Mouse (Mus musculus) forebrain, embryonic 12.5 days (tissue): ENCODE measurements around the gene Manbal. TPM values are rescaled to one million over a fixed set of nuclear protein-coding genes. Genes with fewer than 3 reads are reported as not detected.

Source experiments
- ATAC-seq: fragments of 200-750 bp; cut with Nextera tagmentation; 2 replicates; pipeline ENCODE4 v1.8.0; 2017; ENCODE audit warnings: moderate TSS enrichment; ENCODE audit not compliant: low FRiP score
- H3K27ac ChIP-seq: fragments of 300-500 bp; sonication (generic); 2 replicates; pipeline ENCODE4 v1.5.1; 2016; ENCODE audit warnings: mild to moderate bottlenecking
- H3K27me3 ChIP-seq: fragments of 300-500 bp; sonication (generic); 2 replicates; pipeline ENCODE4 v1.6.1; 2016; ENCODE audit warnings: mild to moderate bottlenecking
- H3K36me3 ChIP-seq: fragments of 300-500 bp; sonication (generic); replicated peaks from 2 replicates; pipeline ENCODE4 v1.6.1; 2016; ENCODE audit warnings: mild to moderate bottlenecking
- H3K4me1 ChIP-seq: fragments of 300-500 bp; sonication (generic); 2 replicates; pipeline ENCODE4 v1.6.1; 2016
- H3K4me2 ChIP-seq: fragments of 300-500 bp; sonication (generic); 2 replicates; pipeline ENCODE4 v1.6.1; 2016; ENCODE audit warnings: mild to moderate bottlenecking, moderate library complexity
- H3K4me3 ChIP-seq: fragments of 300-500 bp; sonication (generic); replicated peaks from 2 replicates; pipeline ENCODE4 v1.5.1; 2016; ENCODE audit warnings: mild to moderate bottlenecking
- H3K9ac ChIP-seq: fragments of 300-500 bp; sonication (generic); 2 replicates; pipeline ENCODE4 v1.6.1; 2016; ENCODE audit warnings: mild to moderate bottlenecking
- H3K9me3 ChIP-seq: fragments of 300-500 bp; sonication (generic); 2 replicates; pipeline ENCODE4 v1.6.1; 2016
- WGBS: fragments of 180-500 bp; shearing (Covaris S2); methylation state at CpG from one replicate; pipeline ENCODE4 v1.1.7; 2016; 5-methylcytosine and 5-hydroxymethylcytosine counted together
- polyA plus RNA-seq: library from polyadenylated mRNA; unstranded; fragments of >200 nt; fragmentation: Nextera tagmentation; extraction: Ambion mirVana; gene quantifications from 2 replicates; pipeline ENCODE4 v1.2.1, GENCODE M21; 2016

The Manbal gene
- polyA plus RNA-seq, 1 experiment from 2014 or later, result 69.4 TPM

GRCm38 (mm10) chr2:157397376-157397775, 30.0 kb downstream of the Manbal start:
- ATAC-seq, result no peak
- Histone ChIP-seq H3K4me2 (no peak overlapping the region), H3K9ac (no peak overlapping the region), H3K27me3 (no peaks in the 10 kb centered on the region), H3K9me3 (peaks cover 6% of the 10 kb centered on the region; the same call in 1 of the 2 replicates), H3K36me3 (peaks cover 35% of the 10 kb centered on the region), H3K4me3 (no peak overlapping the region), H3K27ac (no peak overlapping the region), H3K4me1 (no peaks in the 10 kb centered on the region)
- 80% methylated on average over 4 of the region's 4 CpGs for WGBS

GRCm38 (mm10) chr2:157398539-157398938, 31.1 kb downstream of the Manbal start:
- H3K9ac ChIP-seq, result no peak overlapping the region
- 96% methylated on average over 4 of the region's 4 CpGs for WGBS
- no peaks in the 10 kb centered on the region for H3K4me1 ChIP-seq
- H3K9me3 ChIP-seq, result peaks cover 6% of the 10 kb centered on the region; the same call in 1 of the 2 replicates
- H3K27ac ChIP-seq, result no peak overlapping the region
- no peak overlapping the region for H3K4me2 ChIP-seq
- no peak overlapping the region for H3K4me3 ChIP-seq
- no peaks in the 10 kb centered on the region for H3K27me3 ChIP-seq
- peaks cover 35% of the 10 kb centered on the region for H3K36me3 ChIP-seq
- no peak for ATAC-seq

- ATAC-seq, result no peak
- Histone ChIP-seq H3K9me3 (peaks cover 6% of the 10 kb centered on the region; the same call in 1 of the 2 replicates), H3K4me3 (no peak overlapping the region)
Measured at GRCm38 (mm10) chr2:157399797-157400196, 32.4 kb downstream of the Manbal start.

GRCm38 (mm10) chr2:157400491-157400890, 33.1 kb downstream of the Manbal start:
- no peak overlapping the region for H3K27ac ChIP-seq
- 93% methylated on average over 6 of the region's 6 CpGs for WGBS
- no peaks in the 10 kb centered on the region for H3K27me3 ChIP-seq
- no peak overlapping the region for H3K4me3 ChIP-seq
- no peak for ATAC-seq
- H3K4me2 ChIP-seq, result no peak overlapping the region
- H3K4me1 ChIP-seq, result no peaks in the 10 kb centered on the region
- no peak overlapping the region for H3K9ac ChIP-seq
- peaks cover 6% of the 10 kb centered on the region; the same call in 1 of the 2 replicates for H3K9me3 ChIP-seq
- peaks cover 33% of the 10 kb centered on the region for H3K36me3 ChIP-seq

More at GRCm38 (mm10) chr2:157399797-157400196, 32.4 kb downstream of the Manbal start:
- peaks cover 35% of the 10 kb centered on the region for H3K36me3 ChIP-seq
- no peak overlapping the region for H3K4me2 ChIP-seq
- no peak overlapping the region for H3K9ac ChIP-seq
- H3K4me1 ChIP-seq, result no peaks in the 10 kb centered on the region
- 84% methylated on average over 10 of the region's 10 CpGs for WGBS
- no peak overlapping the region for H3K27ac ChIP-seq
- no peaks in the 10 kb centered on the region for H3K27me3 ChIP-seq

GRCm38 (mm10) chr2:157401261-157401660, 33.9 kb downstream of the Manbal start:
- no peaks in the 10 kb centered on the region for H3K27me3 ChIP-seq
- no peak overlapping the region for H3K9ac ChIP-seq
- no peak overlapping the region for H3K4me2 ChIP-seq
- H3K9me3 ChIP-seq, result peaks cover 6% of the 10 kb centered on the region; the same call in 1 of the 2 replicates
- H3K27ac ChIP-seq, result no peak overlapping the region
- H3K36me3 ChIP-seq, result peaks cover 25% of the 10 kb centered on the region
- ATAC-seq, result no peak
- WGBS, result 98% methylated on average over 2 of the region's 2 CpGs
- H3K4me3 ChIP-seq, result no peak overlapping the region
- no peaks in the 10 kb centered on the region for H3K4me1 ChIP-seq

GRCm38 (mm10) chr2:157407596-157407995, 40.2 kb downstream of the Manbal start:
- Histone ChIP-seq H3K36me3 (no peaks in the 10 kb centered on the region), H3K27ac (no peak overlapping the region), H3K27me3 (no peaks in the 10 kb centered on the region), H3K4me3 (no peak overlapping the region), H3K9me3 (no peaks in the 10 kb centered on the region), H3K4me1 (peaks cover 9% of the 10 kb centered on the region; the same call in 1 of the 2 replicates), H3K4me2 (no peak overlapping the region), H3K9ac (no peak overlapping the region)
- WGBS, result 92% methylated on average over 7 of the region's 7 CpGs
- ATAC-seq, result no peak

- H3K27me3 ChIP-seq, result no peaks in the 10 kb centered on the region
- 63% methylated on average over 12 of the region's 12 CpGs for WGBS
- 0 out of 2 replicates have a peak overlapping the region, but pooled peaks have one; percentile 8 for H3K27ac ChIP-seq
- no peak overlapping the region for H3K4me3 ChIP-seq
- peaks cover 9% of the 10 kb centered on the region; the same call in 1 of the 2 replicates for H3K4me1 ChIP-seq
- no peak overlapping the region for H3K9ac ChIP-seq
- ATAC-seq, result no peak
- no peaks in the 10 kb centered on the region for H3K36me3 ChIP-seq
- H3K4me2 ChIP-seq, result no peak overlapping the region
- no peaks in the 10 kb centered on the region for H3K9me3 ChIP-seq
Measured at GRCm38 (mm10) chr2:157409793-157410533, 42.6 kb downstream of the Manbal start.

- WGBS, result 87% methylated on average over 6 of the region's 6 CpGs
- H3K27ac ChIP-seq, result no peak overlapping the region
Measured at GRCm38 (mm10) chr2:157411151-157411693, 43.8 kb downstream of the Manbal start.

GRCm38 (mm10) chr2:157412497-157412896, 45.1 kb downstream of the Manbal start:
- no peak for ATAC-seq
- no peak overlapping the region for H3K4me3 ChIP-seq
- H3K4me1 ChIP-seq, result peaks cover 9% of the 10 kb centered on the region; the same call in 1 of the 2 replicates
- H3K9me3 ChIP-seq, result no peaks in the 10 kb centered on the region
- H3K9ac ChIP-seq, result no peak overlapping the region
- H3K27ac ChIP-seq, result no peak overlapping the region
- no peaks in the 10 kb centered on the region for H3K27me3 ChIP-seq
- H3K36me3 ChIP-seq, result no peaks in the 10 kb centered on the region
- no peak overlapping the region for H3K4me2 ChIP-seq
- WGBS, result 88% methylated on average over 7 of the region's 7 CpGs

More at GRCm38 (mm10) chr2:157411151-157411693, 43.8 kb downstream of the Manbal start:
- Histone ChIP-seq H3K9ac (no peak overlapping the region), H3K36me3 (no peaks in the 10 kb centered on the region), H3K4me2 (no peak overlapping the region), H3K4me1 (peaks cover 9% of the 10 kb centered on the region; the same call in 1 of the 2 replicates), H3K9me3 (no peaks in the 10 kb centered on the region), H3K27me3 (no peaks in the 10 kb centered on the region), H3K4me3 (no peak overlapping the region)
- ATAC-seq, result no peak

- no peak overlapping the region for H3K4me2 ChIP-seq
- peaks cover 10% of the 10 kb centered on the region for H3K4me1 ChIP-seq
- H3K4me3 ChIP-seq, result no peak overlapping the region
- no peak overlapping the region for H3K9ac ChIP-seq
- H3K27me3 ChIP-seq, result no peaks in the 10 kb centered on the region
- no peak for ATAC-seq
- H3K9me3 ChIP-seq, result no peaks in the 10 kb centered on the region
- no peak overlapping the region for H3K27ac ChIP-seq
- 69% methylated on average over 6 of the region's 6 CpGs for WGBS
- H3K36me3 ChIP-seq, result no peaks in the 10 kb centered on the region
Measured at GRCm38 (mm10) chr2:157417229-157417628, 49.8 kb downstream of the Manbal start.

GRCm38 (mm10) chr2:157418206-157418605, 50.8 kb downstream of the Manbal start, which contains the start of gene Src:
TSS of gene Src (plus strand) at chr2:157418444.
- H3K4me3 ChIP-seq, result no peak within 1 kb of the TSS
- H3K4me1 ChIP-seq, result peaks cover 20% of the 10 kb centered on the region
- no peaks in the 10 kb centered on the region for H3K36me3 ChIP-seq
- H3K4me2 ChIP-seq, result no peak within 1 kb of the TSS
- no peak for ATAC-seq
- 19% methylated on average over 13 of the region's 13 CpGs for WGBS
- no peak within 1 kb of the TSS for H3K9ac ChIP-seq
- H3K27ac ChIP-seq, result 0 out of 2 replicates have a peak within 1 kb of the TSS, but pooled peaks have one; percentile 25
- no peaks in the 10 kb centered on the region for H3K27me3 ChIP-seq
- H3K9me3 ChIP-seq, result no peaks in the 10 kb centered on the region

GRCm38 (mm10) chr2:157418609-157419071, 51.2 kb downstream of the Manbal start:
- no peaks in the 10 kb centered on the region for H3K9me3 ChIP-seq
- ATAC-seq, result 0 out of 2 replicates have a peak, but pooled peaks have one; percentile 25
- peaks cover 24% of the 10 kb centered on the region for H3K4me1 ChIP-seq
- no peaks in the 10 kb centered on the region for H3K36me3 ChIP-seq
- WGBS, result 0% methylated on average over 7 of the region's 7 CpGs
- no peak overlapping the region for H3K4me3 ChIP-seq
- no peaks in the 10 kb centered on the region for H3K27me3 ChIP-seq
- H3K27ac ChIP-seq, result 0 out of 2 replicates have a peak overlapping the region, but pooled peaks have one; percentile 25
- no peak overlapping the region for H3K4me2 ChIP-seq
- H3K9ac ChIP-seq, result no peak overlapping the region
